8 mouse cellular contexts compared by ENCODE assay signal in the genomic region with DNA sequence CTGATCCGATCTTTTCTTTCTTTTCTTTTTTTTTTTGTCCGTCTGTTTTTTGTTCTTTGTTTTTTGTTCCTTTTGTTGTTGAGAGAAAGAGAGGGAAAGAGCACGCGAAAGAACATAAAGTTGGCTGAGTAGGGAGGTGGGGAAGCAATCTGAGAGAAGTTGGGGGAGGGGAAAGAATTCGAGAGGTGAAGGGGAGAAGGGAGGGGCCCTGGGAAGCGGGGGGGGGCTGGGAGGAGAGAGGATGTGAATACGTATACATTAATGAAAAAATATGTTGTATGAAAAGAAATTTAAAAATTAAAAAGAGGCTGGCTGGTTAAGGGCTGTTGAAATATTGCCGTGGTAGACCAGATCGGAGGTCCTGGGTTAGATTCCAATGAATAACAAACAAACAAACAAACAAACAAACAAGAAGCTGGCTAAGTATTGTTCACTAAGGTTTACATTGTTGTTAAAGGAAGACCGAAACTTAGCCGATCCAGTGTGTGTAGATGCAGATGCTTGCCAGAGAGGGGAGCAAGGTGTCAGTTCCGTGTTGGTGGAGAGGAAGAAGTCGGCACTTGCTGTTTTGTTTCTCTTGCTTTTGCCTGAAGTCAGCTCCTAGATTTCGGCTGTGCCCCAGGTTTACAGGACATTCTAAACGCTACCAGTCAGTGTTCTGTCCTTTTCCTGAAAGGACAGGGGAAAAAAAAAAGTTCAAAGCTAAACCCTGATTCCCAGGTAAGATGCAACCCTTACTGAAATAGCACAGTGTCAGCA.
DNase-seq lines count a peak whose midpoint lies in the region; ATAC-seq lines count a peak whose summit lies in the region.

No protein-coding gene starts in this region.

- H3K27me3 ChIP-seq in heart, embryonic 14.5 days (ENCODE audit: control insufficient read depth, insufficient read depth, low read length), result no peaks in the 10 kb centered on the region
- H3K27me3 ChIP-seq in midbrain, embryonic 13.5 days, result 0 out of 2 replicates have a peak, but pooled peaks cover 3% of the 10 kb centered on the region

- intact Hi-C loops in heart, postnatal 25 days (cut with DNase I), result no loop called here
- intact Hi-C loops in left cerebral cortex, postnatal 25 days (cut with DNase I), result no loop called here

- peak overlapping the region; percentile 62 for H3K4me2 ChIP-seq in heart, embryonic 14.5 days (ENCODE audit: low read length)
- peak overlapping the region; percentile 44 for H3K4me2 ChIP-seq in midbrain, embryonic 13.5 days (replicated peaks)

- H3K27ac ChIP-seq in heart, embryonic 14.5 days (replicated peaks in 1 of 2; ENCODE audit: control insufficient read depth in 1 of 2, insufficient read depth in 1 of 2, low read depth in 2 of 2, low read length in 2 of 2), result peak overlapping the region; percentile 50 to 54; a peak in 3 of 4 replicates
- peak overlapping the region; percentile 73 for H3K27ac ChIP-seq in midbrain, embryonic 13.5 days

- no peaks in the 10 kb centered on the region for H3K36me3 ChIP-seq in heart, embryonic 14.5 days (ENCODE audit: control insufficient read depth, insufficient read depth, low read length)
- no peaks in the 10 kb centered on the region for H3K36me3 ChIP-seq in midbrain, embryonic 13.5 days

- H3K9me3 ChIP-seq in heart, embryonic 14.5 days (ENCODE audit: control insufficient read depth, low read length), result no peaks in the 10 kb centered on the region
- H3K9me3 ChIP-seq in midbrain, embryonic 13.5 days, result no peaks in the 10 kb centered on the region

- no peak for ATAC-seq in heart, embryonic 14.5 days (ENCODE audit: insufficient number of reproducible peaks, insufficient read depth, low FRiP score, low read depth)
- ATAC-seq in midbrain, embryonic 13.5 days, result 0 out of 2 replicates have a peak, but pooled peaks have one; percentile 6

- no peaks in the 10 kb centered on the region for H3K4me1 ChIP-seq in heart, embryonic 14.5 days (ENCODE audit: control insufficient read depth in 2 of 2, insufficient read depth in 2 of 2, low read length in 2 of 2)
- H3K4me1 ChIP-seq in midbrain, embryonic 13.5 days (replicated peaks), result peaks cover 3% of the 10 kb centered on the region; the same call in 1 of the 2 replicates

- H3K9ac ChIP-seq in heart, embryonic 14.5 days (ENCODE audit: low read length), result peak overlapping the region; percentile 49
- H3K9ac ChIP-seq in midbrain, embryonic 13.5 days (replicated peaks), result 0 out of 2 replicates have a peak overlapping the region, but pooled peaks have one; percentile 10

- peak overlapping the region; percentile 22 to 33; a peak in 3 of 4 replicates for H3K4me3 ChIP-seq in heart, embryonic 14.5 days (ENCODE audit: control insufficient read depth in 1 of 2, insufficient read depth in 1 of 2, low read depth in 1 of 2, low read length in 2 of 2)
- H3K4me3 ChIP-seq in midbrain, embryonic 13.5 days (replicated peaks), result peak overlapping the region; percentile 12; the same call in 1 of the 2 replicates

- WGBS in heart, embryonic 14.5 days, result 25% methylated on average over 15 of the region's 15 CpGs
- WGBS in midbrain, embryonic 13.5 days, result 21% methylated on average over 15 of the region's 15 CpGs

- DNase-seq in heart, adult 18-20 months, result peak; percentile 14 to 26
- no peak for DNase-seq in heart, postnatal 25 days (ENCODE audit: low spot score)
- peak; percentile 34 to 46 for DNase-seq in cerebellum, postnatal 10 days
- peak; percentile 5 to 35 for DNase-seq in kidney, postnatal 25 days
- peak; percentile 32 to 53 for DNase-seq in thymus, postnatal 36 days
- DNase-seq in left cerebral cortex, postnatal 25 days (ENCODE audit: low spot score in 2 of 2), result no peak

Comparison
In these comparisons a context has a peak if more than half of its experiments do, and no peak if none do; other contexts are left out.
1. DNase-seq: peak in heart, adult 18-20 months (2 of 2), cerebellum, postnatal 10 days (2 of 2), kidney, postnatal 25 days (2 of 2) and thymus, postnatal 36 days (2 of 2); none in heart, postnatal 25 days (single experiment) and left cerebral cortex, postnatal 25 days (0 of 2).